Mouse (Mus musculus) CH12.LX (cell line): ENCODE data around the gene Hoxd12. TPM values are rescaled to one million over a fixed set of nuclear protein-coding genes. Genes with fewer than 3 reads are reported as not detected.

Source experiments
- DNase-seq: peaks from one replicate; pipeline ENCODE4 v3.0.0-alpha.2; 2013; ENCODE audit errors: extremely low read depth
- H3K27ac ChIP-seq: 2 replicates; pipeline ENCODE4 v1.5.1; 2012; ENCODE audit warnings: low read depth, mild to moderate bottlenecking, control low read depth, moderate library complexity; ENCODE audit not compliant: insufficient read depth
- H3K27me3 ChIP-seq: replicated peaks from 2 replicates; pipeline ENCODE3; 2012; ENCODE audit warnings: inconsistent platforms
- H3K36me3 ChIP-seq, 2 experiments: replicated peaks in 1 of 2; 2 replicates each; pipeline versions ENCODE3 to v1.6.1; 2012; ENCODE audit warnings: inconsistent platforms in 1 of 2, low read length in 1 of 2, mild to moderate bottlenecking in 1 of 2, mixed read lengths in 1 of 2, moderate library complexity in 1 of 2; ENCODE audit not compliant: control insufficient read depth in 1 of 2, insufficient read depth in 1 of 2
- H3K4me1 ChIP-seq, 2 experiments: 2 replicates each; pipeline ENCODE4 v1.6.1; 2012; ENCODE audit warnings: inconsistent platforms in 1 of 2, moderate library complexity in 1 of 2; ENCODE audit not compliant: insufficient read depth in 2 of 2, control insufficient read depth in 1 of 2
- H3K4me2 ChIP-seq: 2 replicates; pipeline ENCODE4 v1.6.1; 2012; ENCODE audit warnings: low read depth, mild to moderate bottlenecking, control low read depth; ENCODE audit not compliant: poor library complexity, insufficient read depth, severe bottlenecking
- H3K4me3 ChIP-seq, 3 experiments: fragments of 150-350 bp in 1 of 3; sonication (generic) in 1 of 3; replicated peaks in 1 of 3; 2 replicates each; pipeline versions ENCODE3 to v1.5.1; 2011 to 2012; ENCODE audit warnings: low read depth in 2 of 3, low read length in 2 of 3, mild to moderate bottlenecking in 2 of 3, moderate library complexity in 2 of 3, control low read depth in 1 of 3, improper control_type of control experiment in 1 of 3, inconsistent platforms in 1 of 3, mixed read lengths in 1 of 3; ENCODE audit not compliant: poor library complexity in 1 of 3
- H3K79me2 ChIP-seq: replicated peaks from 2 replicates; pipeline ENCODE4 v1.6.1; 2012; ENCODE audit warnings: mild to moderate bottlenecking, moderate library complexity; ENCODE audit not compliant: control insufficient read depth, poor library complexity, insufficient read depth, severe bottlenecking; ENCODE audit errors: extremely low read depth
- H3K9ac ChIP-seq: 2 replicates; pipeline ENCODE4 v1.6.1; 2012; ENCODE audit warnings: low read depth, mild to moderate bottlenecking, control low read depth, moderate library complexity; ENCODE audit not compliant: insufficient read depth
- H3K9me3 ChIP-seq: replicated peaks from 2 replicates; pipeline ENCODE3; 2012; ENCODE audit warnings: low read length, inconsistent platforms, mixed read lengths
- CHD1 ChIP-seq: IDR thresholded peaks from 2 replicates; pipeline ENCODE4 v1.6.1; 2012; ENCODE audit warnings: low read depth, low read length, improper control_type of control experiment, inconsistent platforms
- E2F4 ChIP-seq: IDR thresholded peaks from 2 replicates; pipeline ENCODE4 v1.6.1; 2011; ENCODE audit warnings: low read depth, low read length, improper control_type of control experiment; ENCODE audit not compliant: insufficient replicate concordance
- ELF1 ChIP-seq: IDR thresholded peaks from 2 replicates; pipeline ENCODE4 v1.6.1; 2014; ENCODE audit warnings: low read depth, mild to moderate bottlenecking, inconsistent platforms, low read length, improper control_type of control experiment
- ETS1 ChIP-seq: conservative IDR thresholded peaks from 2 replicates; pipeline ENCODE4 v1.6.1; 2012; ENCODE audit warnings: low read depth, mild to moderate bottlenecking, inconsistent platforms, low read length, improper control_type of control experiment, moderate library complexity
- GABPA ChIP-seq: IDR thresholded peaks from 2 replicates; pipeline ENCODE4 v1.6.1; 2012; ENCODE audit warnings: low read depth, low read length, improper control_type of control experiment, inconsistent platforms; ENCODE audit not compliant: insufficient replicate concordance
- JUN ChIP-seq: IDR thresholded peaks from 2 replicates; pipeline ENCODE4 v1.6.1; 2011; ENCODE audit warnings: low read depth, mild to moderate bottlenecking, low read length, improper control_type of control experiment, moderate library complexity; ENCODE audit not compliant: insufficient read depth
- KAT2A ChIP-seq: IDR thresholded peaks from 2 replicates; pipeline ENCODE4 v1.6.1; 2012; ENCODE audit warnings: low read length, improper control_type of control experiment, inconsistent platforms; ENCODE audit not compliant: insufficient replicate concordance
- MAX ChIP-seq: IDR thresholded peaks from 2 replicates; pipeline ENCODE4 v1.6.1; 2011; ENCODE audit warnings: low read length, improper control_type of control experiment
- MAZ ChIP-seq: IDR thresholded peaks from 2 replicates; pipeline ENCODE4 v1.6.1; 2012; ENCODE audit warnings: low read depth, mild to moderate bottlenecking, inconsistent platforms, low read length, improper control_type of control experiment, moderate library complexity
- MEF2A ChIP-seq: IDR thresholded peaks from 2 replicates; pipeline ENCODE4 v1.6.1; 2014; ENCODE audit warnings: low read depth, mild to moderate bottlenecking, inconsistent platforms, low read length, improper control_type of control experiment, borderline replicate concordance
- MXI1 ChIP-seq: IDR thresholded peaks from 2 replicates; pipeline ENCODE4 v1.6.1; 2011; ENCODE audit warnings: mild to moderate bottlenecking, low read depth, low read length, improper control_type of control experiment
- NRF1 ChIP-seq: IDR thresholded peaks from 2 replicates; pipeline ENCODE4 v1.6.1; 2014; ENCODE audit warnings: low read depth, mild to moderate bottlenecking, inconsistent platforms, low read length, improper control_type of control experiment, moderate library complexity
- PAX5 ChIP-seq: IDR thresholded peaks from 2 replicates; pipeline ENCODE4 v1.6.1; 2012; ENCODE audit warnings: low read length, inconsistent platforms, mixed read lengths
- POLR2A ChIP-seq: IDR thresholded peaks from 2 replicates; pipeline ENCODE4 v1.6.1; 2011; ENCODE audit warnings: low read depth, mild to moderate bottlenecking, improper control_type of control experiment, low read length
- POLR2AphosphoS2 ChIP-seq: IDR thresholded peaks from 2 replicates; pipeline ENCODE4 v1.6.1; 2011; ENCODE audit warnings: low read depth, low read length, improper control_type of control experiment
- SIN3A ChIP-seq: IDR thresholded peaks from 2 replicates; pipeline ENCODE4 v1.6.1; 2012; ENCODE audit warnings: low read length, improper control_type of control experiment, inconsistent platforms
- TBP ChIP-seq: conservative IDR thresholded peaks from 2 replicates; pipeline ENCODE4 v1.6.1; 2011; ENCODE audit warnings: low read depth, low read length, improper control_type of control experiment
- TCF12 ChIP-seq: IDR thresholded peaks from 2 replicates; pipeline ENCODE4 v1.6.1; 2014; ENCODE audit warnings: low read depth, mild to moderate bottlenecking, inconsistent platforms, low read length, improper control_type of control experiment
- USF1 ChIP-seq: IDR thresholded peaks from 2 replicates; pipeline ENCODE4 v1.6.1; 2014; ENCODE audit warnings: low read depth, mild to moderate bottlenecking, inconsistent platforms, low read length, improper control_type of control experiment
- ZC3H11A ChIP-seq: IDR thresholded peaks from 2 replicates; pipeline ENCODE4 v1.6.1; 2012; ENCODE audit warnings: low read depth, mild to moderate bottlenecking, inconsistent platforms, low read length, improper control_type of control experiment
- ZNF384 ChIP-seq: IDR thresholded peaks from 2 replicates; pipeline ENCODE4 v1.6.1; 2012; ENCODE audit warnings: low read depth, low read length, improper control_type of control experiment, inconsistent platforms
- dilution Hi-C: fragments of 300-500 bp; cut with MboI; formaldehyde crosslinking; loops from 2 replicates; pipeline ENCODE4 v1.14.3; 2020; ENCODE audit warnings: low sequenced_read_pairs; ENCODE audit not compliant: extremely low pct_unique_long_range_greater_than_20kb, extremely low pct_ligation_motif_present
- in situ Hi-C: fragments of 300-500 bp; cut with MboI; formaldehyde crosslinking; loops from 3 replicates; pipeline ENCODE4 v1.14.3; 2019; ENCODE audit warnings: low sequenced_read_pairs, low pct_ligation_motif_present, low pct_unique_long_range_greater_than_20kb, mixed read lengths
- polyA plus RNA-seq: library from polyadenylated mRNA; unstranded; fragments of >175 nt; gene quantifications from 2 replicates; pipeline ENCODE4 v1.2.1, GENCODE M21; 2012; ENCODE audit warnings: low read depth; ENCODE audit not compliant: insufficient read length
- total RNA-seq, 2 experiments: library from RNA; depleted of rRNA; stranded (reverse); fragments of 300-350 nt in 1 of 2; fragments of >200 nt in 1 of 2; gene quantifications; 2 replicates each; pipeline ENCODE4 v1.2.3; 2012 to 2014

The Hoxd12 gene
- total and polyA plus RNA-seq, 3 experiments: not detected

- Histone ChIP-seq H3K9ac (peak overlapping the region; percentile 7), H3K36me3 (peaks cover 3 to 4% of the 10 kb centered on the region in 2 experiments), H3K4me1 (peaks cover 15 to 48% of the 10 kb centered on the region in 2 experiments), H3K27ac (peak overlapping the region; percentile 73), H3K4me2 (peak overlapping the region; percentile 78), H3K27me3 (no peaks in the 10 kb centered on the region), H3K79me2 (peaks cover 30% of the 10 kb centered on the region), H3K4me3 (no peak overlapping the region), H3K9me3 (no peaks in the 10 kb centered on the region)
- no peak for DNase-seq
- in situ Hi-C loops: loop anchor here (10.0 to 25.0 kb wide), 2 partner anchors 334 to 866 kb away; no protein-coding TSS in a partner anchor
- dilution Hi-C loops: no loop called here
- TF ChIP-seq ELF1 (0 out of 2 replicates have a peak, but pooled peaks have one; percentile 5), MEF2A (no peak)
These were observed 46.2 kb downstream of the Hoxd12 start for GRCm38 (mm10) chr2:74720955-74721491.

- Histone ChIP-seq H3K79me2 (peaks cover 38% of the 10 kb centered on the region), H3K36me3 (peaks cover 11 to 12% of the 10 kb centered on the region in 2 experiments), H3K27me3 (no peaks in the 10 kb centered on the region), H3K27ac (peak overlapping the region; percentile 3; the same call in 1 of the 2 replicates), H3K9me3 (no peaks in the 10 kb centered on the region), H3K9ac (peak overlapping the region; percentile 71; the same call in 1 of the 2 replicates), H3K4me3 (peak overlapping the region in 1 of 3 experiments; percentile 16), H3K4me1 (peaks cover 10 to 49% of the 10 kb centered on the region in 2 experiments), H3K4me2 (peak overlapping the region; percentile 86)
- no peak for DNase-seq
- dilution Hi-C loops (no loop called here), in situ Hi-C loops (loop anchor here (10.0 to 25.0 kb wide), 2 partner anchors 333 to 865 kb away; no protein-coding TSS in a partner anchor)
- TF ChIP-seq E2F4: no peak
- no peak for TF ChIP-seq ZC3H11A
- no peak for TF ChIP-seq POLR2A
- TF ChIP-seq JUN: no peak
- TF ChIP-seq MXI1: no peak
- TF ChIP-seq ETS1: no peak
- no peak for TF ChIP-seq MEF2A
- TF ChIP-seq TCF12: no peak
- TF ChIP-seq NRF1: no peak
- no peak for TF ChIP-seq MAX
- no peak for TF ChIP-seq KAT2A
- no peak for TF ChIP-seq GABPA
- no peak for TF ChIP-seq ZNF384
- TF ChIP-seq POLR2AphosphoS2: no peak
- TF ChIP-seq USF1: no peak
- no peak for TF ChIP-seq TBP
- no peak for TF ChIP-seq SIN3A
- no peak for TF ChIP-seq MAZ
- no peak for TF ChIP-seq PAX5
- no peak for TF ChIP-seq CHD1
These were observed 47.1 kb downstream of the Hoxd12 start for GRCm38 (mm10) chr2:74721882-74722281.
